In genomic region chr1:175637677-175638076, GRCm38 (mm10) we compare ENCODE assay signal across 21 mouse cellular contexts. TPM values are rescaled to one million over a fixed set of nuclear protein-coding genes. Genes with fewer than 3 reads are reported as not detected.
DNase-seq lines count a peak whose midpoint lies in the region; ATAC-seq and TF ChIP-seq lines count a peak whose summit lies in the region.
"Had no signal": no experiment of that assay in that cellular context is flagged by ENCODE, and none has a peak within 500 bp of the region (broad histone marks: within the 10 kb centered on the region; RNA-seq: fewer than 3 reads in every experiment).

No protein-coding gene starts in this region.

- no peak overlapping the region for H3K27ac ChIP-seq in CH12.LX (ENCODE audit: insufficient read depth, low read depth)
- H3K27ac ChIP-seq in kidney, adult 2 months (ENCODE audit: insufficient read depth, low read depth, low read length), result no peak overlapping the region
- H3K27ac ChIP-seq: embryonic facial prominence, embryonic 12.5 days; forebrain, embryonic 13.5 days; heart, embryonic 10.5 days; left cerebral cortex, adult 2 months; limb, embryonic 10.5 days; midbrain, embryonic 15.5 days had no signal

- dilution Hi-C loops in CH12.LX (cut with MboI; ENCODE audit: extremely low pct_ligation_motif_present, extremely low pct_unique_long_range_greater_than_20kb, low sequenced_read_pairs), result no loop called here

- no peaks in the 10 kb centered on the region for H3K9me3 ChIP-seq in CH12.LX (replicated peaks; ENCODE audit: low read length)
- H3K9me3 ChIP-seq: embryonic facial prominence, embryonic 12.5 days; forebrain, embryonic 13.5 days; heart, embryonic 10.5 days; limb, embryonic 10.5 days; midbrain, embryonic 15.5 days had no signal

- no peaks in the 10 kb centered on the region for H3K27me3 ChIP-seq in CH12.LX (replicated peaks)
- no peaks in the 10 kb centered on the region for H3K27me3 ChIP-seq in splenic B cell, adult 2 months (ENCODE audit: control insufficient read depth, insufficient read depth, low read length, poor library complexity, severe bottlenecking)
- no peaks in the 10 kb centered on the region for H3K27me3 ChIP-seq in kidney, adult 2 months (replicated peaks; ENCODE audit: control insufficient read depth, insufficient read depth, low read length)
- H3K27me3 ChIP-seq: embryonic facial prominence, embryonic 12.5 days; forebrain, embryonic 13.5 days; midbrain, embryonic 15.5 days had no signal

- H3K4me2 ChIP-seq in CH12.LX (ENCODE audit: insufficient read depth, low read depth, poor library complexity, severe bottlenecking), result no peak overlapping the region
- H3K4me2 ChIP-seq: embryonic facial prominence, embryonic 12.5 days; forebrain, embryonic 13.5 days; lung, embryonic 14.5 days; midbrain, embryonic 15.5 days had no signal

- H3K4me3 ChIP-seq in CH12.LX (replicated peaks in 1 of 3; ENCODE audit: low read depth in 2 of 3, low read length in 2 of 3, poor library complexity in 1 of 3), result no peak overlapping the region
- H3K4me3 ChIP-seq in kidney, adult 2 months (ENCODE audit: insufficient read depth, low read depth, low read length), result no peak overlapping the region
- H3K4me3 ChIP-seq: embryonic facial prominence, embryonic 12.5 days; erythroblast, embryonic 14.5 days; forebrain, embryonic 13.5 days; heart, embryonic 10.5 days; left cerebral cortex, adult 2 months; limb, embryonic 10.5 days; midbrain, embryonic 15.5 days had no signal

- no peak for TF ChIP-seq RAD21 in CH12.LX (IDR thresholded peaks at IDR 0.05; ENCODE audit: low read depth, low read length)

- TF ChIP-seq CTCF in CH12.LX (conservative IDR thresholded peaks at IDR 0.05 in 1 of 2, IDR thresholded peaks at IDR 0.05 in 1 of 2; ENCODE audit: low read depth in 2 of 2, low read length in 2 of 2), result no peak
- TF ChIP-seq CTCF in kidney, adult 2 months (conservative IDR thresholded peaks at IDR 0.05; ENCODE audit: insufficient read depth, insufficient read length, low read depth, low read length), result no peak

- in situ Hi-C loops in CH12.LX (cut with MboI; ENCODE audit: low pct_ligation_motif_present, low pct_unique_long_range_greater_than_20kb, low sequenced_read_pairs), result no loop called here

- no peak for TF ChIP-seq EP300 in CH12.LX (IDR thresholded peaks at IDR 0.05; ENCODE audit: low read length)

- H3K79me2 ChIP-seq in CH12.LX (replicated peaks; ENCODE audit: control insufficient read depth, extremely low read depth, insufficient read depth, poor library complexity, severe bottlenecking), result no peaks in the 10 kb centered on the region

- peaks cover 23 to 88% of the 10 kb centered on the region in 2 experiments for H3K4me1 ChIP-seq in CH12.LX (ENCODE audit: control insufficient read depth in 1 of 2, insufficient read depth in 2 of 2)
- no peaks in the 10 kb centered on the region; the same call in 1 of the 2 replicates for H3K4me1 ChIP-seq in kidney, adult 2 months (ENCODE audit: control insufficient read depth, insufficient read depth, low read length)
- H3K4me1 ChIP-seq: embryonic facial prominence, embryonic 12.5 days; forebrain, embryonic 13.5 days; heart, embryonic 10.5 days; limb, embryonic 10.5 days; midbrain, embryonic 15.5 days had no signal

- no peak overlapping the region for H3K9ac ChIP-seq in CH12.LX (ENCODE audit: insufficient read depth, low read depth)
- H3K9ac ChIP-seq: embryonic facial prominence, embryonic 12.5 days; forebrain, embryonic 13.5 days; lung, embryonic 14.5 days; midbrain, embryonic 15.5 days had no signal

- ATAC-seq in common myeloid progenitor, adult 5-6 weeks (replicated peaks; ENCODE audit: low read depth, poor library complexity, severe bottlenecking), result peak; percentile 67
- ATAC-seq: forebrain, embryonic 13.5 days; midbrain, embryonic 15.5 days had no signal

- WGBS in kidney, adult 2 months, result 69% methylated on average over 7 of the region's 7 CpGs

- TF ChIP-seq POLR2A in CH12.LX (IDR thresholded peaks at IDR 0.05; ENCODE audit: low read depth, low read length), result no peak
- TF ChIP-seq POLR2A in kidney, adult 2 months (IDR thresholded peaks at IDR 0.05; ENCODE audit: low read depth, low read length), result no peak

- DNase-seq in spleen, postnatal 36 days (ENCODE audit: low spot score in 2 of 2), result peak; percentile 70 to 74
- DNase-seq in spleen, adult 12 weeks (ENCODE audit: low spot score), result no peak
- DNase-seq in CH12.LX (ENCODE audit: extremely low read depth), result no peak
- DNase-seq in splenic B cell, adult 2 months (ENCODE audit: low read depth, low spot score), result peak; percentile 70
- DNase-seq in kidney, adult 2 months, result no peak
- DNase-seq in left cerebral cortex, adult 18-20 months (ENCODE audit: low spot score in 2 of 2), result no peak
- DNase-seq: adrenal gland, postnatal 14 days; cerebellum, adult 2 months; gastrocnemius, postnatal 25 days; kidney, adult 18-20 months; kidney, postnatal 25 days; lung, embryonic 14.5 days; right cerebral cortex, postnatal 25 days had no signal

- peaks cover 2 to 16% of the 10 kb centered on the region in 2 experiments for H3K36me3 ChIP-seq in CH12.LX (replicated peaks in 1 of 2; ENCODE audit: control insufficient read depth in 1 of 2, insufficient read depth in 1 of 2, low read length in 1 of 2)
- H3K36me3 ChIP-seq in splenic B cell, adult 2 months (ENCODE audit: control insufficient read depth, insufficient read depth, low read length, poor library complexity, severe bottlenecking), result peaks cover 1% of the 10 kb centered on the region; the same call in 1 of the 2 replicates
- no peaks in the 10 kb centered on the region for H3K36me3 ChIP-seq in kidney, adult 2 months (ENCODE audit: control insufficient read depth, insufficient read depth, low read length)
- H3K36me3 ChIP-seq: embryonic facial prominence, embryonic 12.5 days; heart, embryonic 10.5 days; limb, embryonic 10.5 days; midbrain, embryonic 15.5 days had no signal

TF ChIP-seq in CH12.LX, 34 proteins besides CTCF, POLR2A, EP300 and RAD21:
- TF ChIP-seq BHLHE40 (IDR thresholded peaks at IDR 0.05; ENCODE audit: low read depth, low read length) (0 out of 2 replicates have a peak, but pooled peaks have one; percentile 10), E2F4 (IDR thresholded peaks at IDR 0.05; ENCODE audit: insufficient replicate concordance, low read depth, low read length) (no peak), CHD1 (IDR thresholded peaks at IDR 0.05; ENCODE audit: low read depth, low read length) (no peak), MAFK (IDR thresholded peaks at IDR 0.05; ENCODE audit: insufficient replicate concordance, low read length) (no peak)

RNA-seq across cellular contexts. Expression of gene Fh1, which starts 12.2 kb away (rescaled TPM):
- total RNA-seq in CH12.LX (2012; rRNA removed), result 100 and 104 TPM in 2 replicates
- total RNA-seq in CH12.LX (2014; rRNA removed), result 113 and 120 TPM in 2 replicates
- polyA plus RNA-seq in CH12.LX (2012; ENCODE audit: insufficient read length, low read depth), result 122 and 175 TPM in 2 replicates
- 86.6 and 102 TPM in 2 replicates for total RNA-seq in common myeloid progenitor, adult 5-6 weeks (2017)
- polyA plus RNA-seq in kidney, adult 2 months (2012; rRNA removed), result 117 and 181 TPM in 2 replicates
- 10 to 100 TPM; 83.8 to 88.1 TPM for total RNA-seq in left cerebral cortex, adult 18-20 months (2021)

RNA-seq across cellular contexts. Expression of gene Kmo, which starts 17.5 kb away (rescaled TPM):
- 9.7 and 13.2 TPM in 2 replicates for total RNA-seq in CH12.LX (2012; rRNA removed)
- total RNA-seq in CH12.LX (2014; rRNA removed), result 49.2 and 50.6 TPM in 2 replicates
- 42.5 and 48.1 TPM in 2 replicates for polyA plus RNA-seq in CH12.LX (2012; ENCODE audit: insufficient read length, low read depth)
- 9.8 and 12.4 TPM in 2 replicates for total RNA-seq in common myeloid progenitor, adult 5-6 weeks (2017)
- polyA plus RNA-seq in kidney, adult 2 months (2012; rRNA removed), result 42.4 and 49.6 TPM in 2 replicates
- total RNA-seq in left cerebral cortex, adult 18-20 months (2021), result under 1 TPM in 1 of 2 experiments, not detected in 1; 0.23 TPM
- polyA plus RNA-seq: erythroblast, embryonic 14.5 days; forebrain, embryonic 13.5 days; limb, embryonic 10.5 days had no signal

RNA-seq across cellular contexts. Expression of gene Opn3, which starts 54.9 kb away (rescaled TPM):
- 0.76 and 0.89 TPM in 2 replicates for total RNA-seq in CH12.LX (2012; rRNA removed)
- 1.5 and 1.6 TPM in 2 replicates for total RNA-seq in CH12.LX (2014; rRNA removed)
- polyA plus RNA-seq in CH12.LX (2012; ENCODE audit: insufficient read length, low read depth), result 2.6 and 2.9 TPM in 2 replicates
- total RNA-seq in common myeloid progenitor, adult 5-6 weeks (2017), result 1.9 TPM in 1 of 2 replicates, not detected in the other
- 2.1 and 2.2 TPM in 2 replicates for polyA plus RNA-seq in kidney, adult 2 months (2012; rRNA removed)
- total RNA-seq in left cerebral cortex, adult 18-20 months (2021), result 1 to 10 TPM; 5.3 to 5.6 TPM
- polyA plus RNA-seq: erythroblast, embryonic 14.5 days had no signal

RNA-seq across cellular contexts. Expression of gene Chml, which starts 55.0 kb away (rescaled TPM):
- total RNA-seq in CH12.LX (2012; rRNA removed), result 3.3 and 4.1 TPM in 2 replicates
- 6.0 and 6.7 TPM in 2 replicates for total RNA-seq in CH12.LX (2014; rRNA removed)
- 2.7 and 3.1 TPM in 2 replicates for polyA plus RNA-seq in CH12.LX (2012; ENCODE audit: insufficient read length, low read depth)
- 17.8 and 26.8 TPM in 2 replicates for total RNA-seq in common myeloid progenitor, adult 5-6 weeks (2017)
- 2.1 and 5.4 TPM in 2 replicates for polyA plus RNA-seq in kidney, adult 2 months (2012; rRNA removed)
- 10 to 100 TPM; 10.8 to 11.4 TPM for total RNA-seq in left cerebral cortex, adult 18-20 months (2021)

Comparison
In these comparisons a context has a peak if more than half of its experiments do, and no peak if none do; other contexts are left out.
1. DNase-seq: peak in spleen, postnatal 36 days (2 of 2) and splenic B cell, adult 2 months (single experiment); none in spleen, adult 12 weeks (single experiment), CH12.LX (single experiment), kidney, adult 2 months (single experiment) and left cerebral cortex, adult 18-20 months (0 of 2).